Mouse (Mus musculus) megakaryocyte, embryonic 14.5 days (primary cell): ENCODE data around the gene Gpalpp1.

ENCODE experiments used
- FLI1 ChIP-seq: IDR thresholded peaks from 2 replicates; pipeline ENCODE4 v1.6.1; 2012; ENCODE audit warnings: low read length, inconsistent platforms, mixed read lengths
- GATA1 ChIP-seq: IDR thresholded peaks from 3 replicates; pipeline ENCODE4 v1.6.1; 2012; ENCODE audit warnings: mixed read lengths, low read length, inconsistent platforms, borderline replicate concordance

DNA sequence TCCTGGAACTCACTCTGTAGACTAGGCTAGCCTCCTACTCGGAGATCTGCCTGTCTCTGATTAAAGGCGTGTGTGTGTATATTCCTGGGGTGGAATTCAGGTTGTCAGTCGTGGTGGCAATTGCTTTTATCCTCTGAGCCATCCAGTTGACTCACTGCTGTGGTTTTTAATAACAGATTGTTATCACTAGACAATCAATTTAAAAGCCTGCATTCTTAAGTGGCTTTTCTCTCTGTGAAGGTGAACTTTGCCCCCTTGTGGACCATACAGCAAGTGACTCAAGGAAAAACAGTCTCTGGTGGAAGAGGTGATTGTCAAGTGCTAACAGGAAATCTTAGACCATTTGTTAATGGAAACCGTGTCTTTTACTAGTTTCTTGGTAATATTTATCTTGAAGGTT, 8.4 kb upstream of the Gpalpp1 start:
- TF ChIP-seq GATA1 (no peak), FLI1 (no peak)
